Mouse (Mus musculus): ENCODE results near the gene Myo9a. TPM values are rescaled to one million over a fixed set of nuclear protein-coding genes. Genes with fewer than 3 reads are reported as not detected.

Myo9a gene
- polyA plus RNA-seq, 1 experiment from 2014 or later: 14.1 TPM

Other genes starting within 250 kb of the Myo9a start
- gene Hexa, start 211.4 kb upstream of the Myo9a start, polyA plus RNA-seq (2014; fragmentation: Nextera tagmentation; extraction: Ambion mirVana): 47.1 and 49.5 TPM in 2 replicates
- gene Tmem202, start 211.0 kb upstream of the Myo9a start, polyA plus RNA-seq (2014; fragmentation: Nextera tagmentation; extraction: Ambion mirVana): 0.13 and 0.28 TPM in 2 replicates
- not detected in 2 replicates for gene Celf6, start 173.0 kb upstream of the Myo9a start, polyA plus RNA-seq (2014; fragmentation: Nextera tagmentation; extraction: Ambion mirVana)
- gene Parp6, start 133.6 kb upstream of the Myo9a start, polyA plus RNA-seq (2014; fragmentation: Nextera tagmentation; extraction: Ambion mirVana): 28.2 and 29.7 TPM in 2 replicates
- gene Pkm, start 94.5 kb upstream of the Myo9a start, polyA plus RNA-seq (2014; fragmentation: Nextera tagmentation; extraction: Ambion mirVana): 1,975 and 1,999 TPM in 2 replicates
- gene Gramd2, start 70.8 kb upstream of the Myo9a start, polyA plus RNA-seq (2014; fragmentation: Nextera tagmentation; extraction: Ambion mirVana): 0.20 and 0.27 TPM in 2 replicates
- gene Senp8, start 186 bp upstream of the Myo9a start, polyA plus RNA-seq (2014; fragmentation: Nextera tagmentation; extraction: Ambion mirVana): 20.0 and 20.1 TPM in 2 replicates
- gene Nr2e3, start 209.8 kb downstream of the Myo9a start, polyA plus RNA-seq (2014; fragmentation: Nextera tagmentation; extraction: Ambion mirVana): 0.71 and 1.1 TPM in 2 replicates

Data from limb, embryonic 11.5 days (tissue).